Comparison of ENCODE assay signal across 15 mouse cellular contexts in the genomic region with DNA sequence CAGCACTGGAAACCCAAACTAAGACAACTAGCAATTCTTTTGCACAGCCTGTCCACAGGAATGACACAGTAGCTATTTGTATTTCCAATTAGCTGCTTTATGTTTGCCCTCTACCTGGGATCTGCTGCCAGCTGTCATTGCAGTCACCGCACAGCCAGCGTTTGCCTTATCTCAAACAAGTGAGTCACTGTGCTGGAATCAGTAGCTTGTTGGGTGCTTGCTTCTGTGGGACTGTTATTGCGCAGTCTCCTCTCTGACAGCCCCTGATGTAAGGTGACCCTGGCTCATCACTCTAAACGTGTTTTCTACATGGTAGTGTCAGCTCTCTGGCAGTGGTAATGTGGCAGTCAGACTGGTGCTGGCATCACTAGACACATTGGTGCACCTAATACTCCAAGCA.
DNase-seq lines count a peak whose midpoint lies in the region; ATAC-seq and TF ChIP-seq lines count a peak whose summit lies in the region.
"Had no signal": no experiment of that assay in that cellular context is flagged by ENCODE, and none has a peak within 500 bp of the region (broad histone marks: within the 10 kb centered on the region; RNA-seq: fewer than 3 reads in every experiment).

No protein-coding gene starts in this region.

- H3K27ac ChIP-seq in heart, postnatal 0 days (ENCODE audit: low read depth): peak overlapping the region; percentile 97
- H3K27ac ChIP-seq in liver, postnatal 0 days (ENCODE audit: low read depth): 0 out of 2 replicates have a peak overlapping the region, but pooled peaks have one; percentile 11
- H3K27ac ChIP-seq: embryonic facial prominence, embryonic 12.5 days; midbrain, embryonic 10.5 days had no signal

- H3K4me2 ChIP-seq in heart, postnatal 0 days (ENCODE audit: low read depth, low read length): peak overlapping the region; percentile 26; the same call in 1 of the 2 replicates
- no peak overlapping the region for H3K4me2 ChIP-seq in liver, postnatal 0 days (ENCODE audit: low read depth, low read length)
- H3K4me2 ChIP-seq: embryonic facial prominence, embryonic 12.5 days had no signal

- H3K9ac ChIP-seq in heart, postnatal 0 days (replicated peaks; ENCODE audit: low read depth, low read length): peak overlapping the region; percentile 24; the same call in 1 of the 2 replicates
- no peak overlapping the region for H3K9ac ChIP-seq in liver, postnatal 0 days (replicated peaks)
- H3K9ac ChIP-seq: embryonic facial prominence, embryonic 12.5 days; forebrain, postnatal 0 days had no signal

- TF ChIP-seq CTCF in heart, postnatal 0 days (IDR thresholded peaks at IDR 0.05; ENCODE audit: low read depth): no peak
- TF ChIP-seq CTCF in liver, postnatal 0 days (IDR thresholded peaks at IDR 0.05; ENCODE audit: low read depth): no peak

- TF ChIP-seq EP300 in heart, postnatal 0 days (IDR thresholded peaks at IDR 0.05; ENCODE audit: low read depth): peak; percentile 85
- TF ChIP-seq EP300 in liver, postnatal 0 days (IDR thresholded peaks at IDR 0.05; ENCODE audit: low read depth): peak; percentile 5; the same call in 1 of the 2 replicates

- no peaks in the 10 kb centered on the region for H3K27me3 ChIP-seq in heart, postnatal 0 days (ENCODE audit: control insufficient read depth, insufficient read depth, low read length)
- H3K27me3 ChIP-seq in liver, postnatal 0 days (ENCODE audit: insufficient read depth, low read length): no peaks in the 10 kb centered on the region
- H3K27me3 ChIP-seq: embryonic facial prominence, embryonic 12.5 days had no signal

- peak; percentile 85 for ATAC-seq in heart, postnatal 0 days (ENCODE audit: insufficient read depth, low read depth)
- ATAC-seq in liver, postnatal 0 days: peak; percentile 68
- ATAC-seq in monocyte, adult 5-6 weeks (replicated peaks; ENCODE audit: insufficient number of reproducible peaks, low FRiP score, low TSS enrichment, poor library complexity, severe bottlenecking): no peak; the same call in 1 of the 2 replicates
- ATAC-seq: forebrain, postnatal 0 days had no signal

- peaks cover 22% of the 10 kb centered on the region for H3K4me1 ChIP-seq in heart, postnatal 0 days (ENCODE audit: control insufficient read depth, insufficient read depth)
- H3K4me1 ChIP-seq in liver, postnatal 0 days (ENCODE audit: insufficient read depth): peaks cover 29% of the 10 kb centered on the region
- H3K4me1 ChIP-seq: embryonic facial prominence, embryonic 12.5 days had no signal

- peak; percentile 28 for DNase-seq in adrenal gland, postnatal 14 days
- peak; percentile 98 for DNase-seq in heart, adult 11 months
- DNase-seq in heart, postnatal 0 days (ENCODE audit: low spot score): peak; percentile 94
- no peak for DNase-seq in liver, postnatal 0 days
- no peak for DNase-seq in kidney, postnatal 36 days
- DNase-seq in urinary bladder, postnatal 4 days (ENCODE audit: low spot score in 2 of 2): no peak
- DNase-seq: cerebellum, postnatal 25 days; forebrain, postnatal 0 days; kidney, postnatal 25 days; lung, adult 18-20 months; right cerebral cortex, adult 18-20 months; thymus, postnatal 25 days had no signal

- no peak overlapping the region for H3K4me3 ChIP-seq in heart, postnatal 0 days (ENCODE audit: low read depth, low read length)
- no peak overlapping the region for H3K4me3 ChIP-seq in liver, postnatal 0 days (ENCODE audit: low read depth, low read length)
- H3K4me3 ChIP-seq: embryonic facial prominence, embryonic 12.5 days; midbrain, embryonic 10.5 days had no signal

- H3K36me3 ChIP-seq in heart, postnatal 0 days (replicated peaks; ENCODE audit: control insufficient read depth, insufficient read depth, low read length): peaks cover 5% of the 10 kb centered on the region; the same call in 1 of the 2 replicates
- H3K36me3 ChIP-seq in liver, postnatal 0 days (replicated peaks; ENCODE audit: insufficient read depth, low read length): 0 out of 2 replicates have a peak, but pooled peaks cover 3% of the 10 kb centered on the region

- no peaks in the 10 kb centered on the region for H3K9me3 ChIP-seq in heart, postnatal 0 days (replicated peaks; ENCODE audit: control insufficient read depth, low read length)
- no peaks in the 10 kb centered on the region for H3K9me3 ChIP-seq in liver, postnatal 0 days (ENCODE audit: low read length)
- H3K9me3 ChIP-seq: embryonic facial prominence, embryonic 12.5 days; midbrain, embryonic 10.5 days had no signal

- 29% methylated on average over 4 of the region's 4 CpGs for whole genome bisulfite sequencing in heart, postnatal 0 days
- WGBS in liver, postnatal 0 days (ENCODE audit: insufficient replicate concordance): 51% methylated on average over 4 of the region's 4 CpGs

Comparison
In these comparisons a context has a peak if more than half of its experiments do, and no peak if none do; other contexts are left out.
1. DNase-seq: peak in adrenal gland, postnatal 14 days (single experiment), heart, adult 11 months (single experiment) and heart, postnatal 0 days (single experiment); none in liver, postnatal 0 days (single experiment), kidney, postnatal 36 days (0 of 2) and urinary bladder, postnatal 4 days (0 of 2).